Mouse (Mus musculus) fat pad, adult 2 months (tissue): Measurements from ENCODE around the gene Nppb.

Experiments used
- DNase-seq: peaks from one replicate; pipeline ENCODE4 v3.0.0-alpha.2; 2011; ENCODE audit warnings: low read depth, low spot score; ENCODE audit errors: extremely low read depth

Nppb gene

DNA sequence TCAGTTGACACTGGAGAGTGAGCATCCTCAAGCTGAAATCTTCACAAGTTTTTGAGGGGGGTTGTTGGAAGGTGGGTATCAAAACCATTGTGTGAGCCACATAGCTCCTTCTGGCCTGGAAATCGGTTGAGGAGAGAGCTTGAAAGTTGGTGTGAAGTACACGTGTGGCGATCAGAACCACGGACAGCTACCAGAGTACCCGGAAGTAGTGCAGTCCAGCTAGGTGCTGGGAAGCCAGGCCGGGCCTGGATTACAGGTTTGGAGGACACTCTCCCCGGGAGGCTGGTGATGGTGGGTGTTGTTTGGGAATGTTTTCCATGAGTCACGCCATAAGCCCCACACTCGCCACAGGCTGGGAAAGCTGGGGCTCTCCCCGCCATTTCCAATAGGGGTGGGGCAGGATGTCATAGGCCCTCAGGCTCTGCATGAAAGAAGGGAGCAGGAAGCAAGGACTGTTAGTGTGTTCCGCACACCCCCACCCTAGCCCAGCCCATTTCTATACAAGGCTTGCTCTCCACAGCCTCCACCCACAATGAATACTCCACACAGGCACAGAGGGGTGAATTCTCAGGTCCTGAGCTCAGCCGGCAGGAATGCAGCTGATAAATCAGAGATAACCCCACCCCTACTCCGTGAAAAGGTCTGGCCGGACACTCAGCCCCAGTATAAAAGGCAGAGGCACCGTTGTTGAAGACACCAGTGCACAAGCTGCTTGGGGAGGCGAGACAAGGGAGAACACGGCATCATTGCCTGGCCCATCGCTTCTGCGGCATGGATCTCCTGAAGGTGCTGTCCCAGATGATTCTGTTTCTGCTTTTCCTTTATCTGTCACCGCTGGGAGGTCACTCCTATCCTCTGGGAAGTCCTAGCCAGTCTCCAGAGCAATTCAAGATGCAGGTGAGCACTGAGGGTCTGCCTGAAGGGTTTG, at the start of gene Nppb:
Nppb (plus strand) TSS at position 584 of the 928 bp plus-strand sequence.
- DNase-seq: no peak

DNA sequence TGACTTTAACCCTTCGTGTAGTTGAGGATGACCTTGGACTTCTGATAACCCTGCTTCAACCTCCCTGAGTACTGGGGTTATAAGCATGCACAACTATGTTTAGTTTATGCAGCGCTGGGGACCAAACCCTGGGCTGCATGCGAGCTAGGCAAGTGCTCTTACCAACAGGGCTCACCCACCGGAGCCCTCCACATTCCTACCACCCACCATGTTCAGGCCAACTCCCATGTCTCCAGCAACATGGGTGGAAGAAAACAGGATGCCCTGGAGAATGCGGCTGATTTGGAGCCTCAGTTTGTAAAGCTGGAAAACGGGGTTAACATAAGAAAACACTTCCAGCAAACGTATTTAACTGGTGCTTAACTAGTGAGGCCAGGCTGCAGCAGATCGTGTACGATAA, 49.7 kb upstream of the Nppb start:
- DNase-seq: no peak

GRCm38 (mm10) chr4:147936331-147936954, 49.1 kb upstream of the Nppb start, which contains the start of gene Plod1:
Plod1 (minus strand) TSS chr4:147936767.
- no peak for DNase-seq

DNA sequence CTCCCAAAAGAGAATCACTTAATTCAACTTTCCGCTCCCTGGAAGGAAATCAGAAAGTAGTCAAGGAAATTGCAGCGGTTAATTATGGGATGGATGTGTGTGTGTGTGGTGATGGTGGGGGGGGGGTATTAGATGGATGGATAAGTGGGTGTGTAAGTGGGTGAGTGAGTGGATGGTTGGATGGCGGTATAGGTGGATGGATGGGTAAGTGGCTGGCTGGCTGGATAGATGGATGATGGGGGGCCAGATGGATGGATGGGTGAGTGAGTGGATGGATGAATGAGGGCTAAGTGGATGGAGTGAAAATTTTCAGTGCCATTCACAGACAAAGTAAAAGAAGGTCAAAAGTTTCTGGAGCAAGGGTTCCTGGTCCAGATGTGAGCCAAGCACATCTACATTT, 48.6 kb upstream of the Nppb start:
- DNase-seq: no peak

DNA sequence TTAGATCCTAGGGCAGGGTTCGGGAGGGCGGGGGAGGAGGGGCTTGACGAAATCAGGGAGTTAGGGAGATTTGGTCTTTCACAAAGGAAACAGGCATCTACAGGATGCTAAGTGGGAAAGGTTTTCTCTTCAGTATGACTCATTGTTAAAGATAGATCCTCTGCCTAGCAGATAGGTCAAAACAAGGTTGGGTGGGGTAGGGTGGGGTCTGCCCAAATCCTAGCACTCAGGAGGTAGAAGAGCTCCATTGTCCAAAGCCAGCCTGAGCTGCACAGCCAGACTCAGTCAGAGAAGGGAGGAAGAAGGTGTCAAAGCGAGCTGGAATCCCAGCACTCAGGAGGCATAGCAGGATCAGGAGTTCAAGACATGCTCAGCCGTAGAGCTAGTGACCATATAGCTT, 48.1 kb upstream of the Nppb start:
- no peak for DNase-seq

GRCm38 (mm10) chr4:147938148-147939096, 47.2 kb upstream of the Nppb start:
- peak; percentile 10 for DNase-seq

DNA sequence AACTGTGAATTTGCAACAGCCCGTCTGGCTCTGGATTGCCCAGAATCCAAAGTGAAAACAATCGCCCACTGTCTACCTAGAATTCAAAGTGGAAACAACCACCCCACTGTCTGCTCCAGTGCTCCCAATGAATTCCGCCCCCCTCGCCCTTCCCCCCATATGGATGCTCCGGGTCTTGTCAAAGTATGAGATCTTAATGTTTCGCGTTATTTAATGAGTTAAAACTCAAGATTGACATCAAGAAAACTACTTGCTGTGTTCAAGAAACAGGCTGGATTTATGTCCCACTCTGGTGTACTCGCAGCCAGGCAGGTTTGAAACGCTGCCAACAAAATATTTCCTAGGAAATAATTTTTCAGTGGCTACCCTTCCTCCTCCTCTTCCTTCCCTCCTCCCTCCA, 45.5 kb upstream of the Nppb start:
- DNase-seq: no peak

- peak; percentile 31 for DNase-seq
Observed at GRCm38 (mm10) chr4:147940576-147941044, 45.0 kb upstream of the Nppb start, which contains the start of gene 2510039O18Rik. 2510039O18Rik (plus strand) TSS chr4:147940895.

- DNase-seq: no peak
Observed at GRCm38 (mm10) chr4:147941045-147942020, 44.3 kb upstream of the Nppb start.

DNA sequence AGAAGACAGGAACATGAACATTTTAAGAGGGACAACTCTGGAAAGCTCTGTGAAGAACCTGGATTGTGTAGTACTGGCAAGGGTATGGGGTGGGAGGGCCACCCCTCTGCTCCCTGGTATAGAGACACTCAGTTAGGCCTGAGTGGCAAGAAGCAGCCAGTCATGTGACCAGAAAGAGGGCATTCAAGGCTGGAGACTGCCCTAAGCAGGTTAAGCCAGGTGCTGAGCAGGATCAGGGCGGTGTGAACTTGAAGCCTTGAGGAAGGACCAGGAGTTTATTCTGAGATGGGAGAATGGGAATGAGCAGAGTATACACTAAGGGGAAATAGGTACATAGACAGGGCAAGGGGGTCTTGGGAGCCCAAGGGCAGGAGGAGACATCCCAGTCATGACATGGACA, 42.6 kb upstream of the Nppb start:
- DNase-seq: no peak

- DNase-seq: no peak
Observed at GRCm38 (mm10) chr4:147947511-147947910, 38.1 kb upstream of the Nppb start.

DNA sequence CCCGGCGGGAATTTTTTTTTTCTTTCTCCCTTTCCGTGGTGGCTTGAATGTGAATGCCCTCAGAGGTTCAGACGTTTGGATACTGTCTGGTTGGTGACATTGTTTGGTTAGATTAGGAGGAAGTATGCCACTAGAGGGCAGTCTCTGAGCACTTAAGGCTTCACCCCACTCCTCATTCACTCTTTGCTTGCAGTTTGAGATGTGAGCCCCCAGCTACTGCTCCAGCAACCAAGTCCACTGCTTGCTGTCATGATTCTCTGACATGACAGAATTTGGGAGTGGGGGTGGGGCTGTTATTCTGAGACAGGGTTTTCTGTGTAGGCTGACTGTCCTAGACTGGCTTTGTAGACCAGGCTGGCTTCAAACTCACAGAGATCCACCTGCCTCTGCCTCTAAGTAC, 32.0 kb upstream of the Nppb start:
- no peak for DNase-seq

GRCm38 (mm10) chr4:147957141-147957540, 28.4 kb upstream of the Nppb start:
- no peak for DNase-seq

- DNase-seq: no peak
Observed at GRCm38 (mm10) chr4:147959881-147960831, 25.4 kb upstream of the Nppb start.

DNA sequence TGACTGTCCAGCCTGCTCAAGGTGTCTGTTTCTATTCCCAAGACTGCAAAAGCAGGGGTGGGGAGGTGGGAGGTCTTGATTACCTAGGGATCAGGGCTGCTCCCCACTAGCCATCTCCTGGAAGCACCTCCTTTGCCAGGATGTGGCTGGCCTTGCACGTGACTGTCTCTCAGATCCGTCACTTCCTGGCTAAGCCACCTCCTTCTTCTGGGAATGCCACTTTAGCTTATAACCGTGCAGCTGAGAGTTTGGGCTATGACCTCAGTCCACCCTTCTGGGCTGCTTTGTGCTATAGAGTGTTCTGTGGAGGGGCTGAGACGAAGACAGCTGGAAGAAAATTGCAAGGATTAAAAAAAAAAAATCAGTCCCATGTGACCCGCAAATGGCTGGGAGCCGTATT, 22.8 kb upstream of the Nppb start:
- no peak for DNase-seq

- no peak for DNase-seq
Observed at GRCm38 (mm10) chr4:147963623-147964022, 22.0 kb upstream of the Nppb start.

DNA sequence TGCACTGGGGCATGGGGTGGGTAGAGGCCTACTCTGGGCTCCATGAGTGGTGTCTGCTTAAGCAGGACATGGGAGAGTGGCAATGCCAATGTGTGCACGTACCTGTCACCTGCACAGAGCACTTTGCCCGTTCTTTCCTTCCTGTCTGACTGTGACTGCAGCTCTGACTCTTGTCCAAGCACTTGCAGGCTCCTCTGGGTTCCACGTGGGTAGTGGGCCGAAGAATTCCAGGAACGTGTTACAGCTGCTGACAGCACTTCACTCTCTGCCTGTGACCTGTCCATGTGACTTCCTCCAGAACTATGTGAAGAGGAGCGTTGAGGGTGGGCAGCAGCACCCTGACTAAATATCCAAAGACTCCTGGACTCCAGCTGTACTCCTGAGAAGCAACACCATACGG, 19.9 kb upstream of the Nppb start:
- DNase-seq: no peak

- DNase-seq: no peak
Observed at GRCm38 (mm10) chr4:147968816-147969215, 16.8 kb upstream of the Nppb start.

GRCm38 (mm10) chr4:147969337-147969736, 16.3 kb upstream of the Nppb start:
- DNase-seq: no peak
